Mouse (Mus musculus): ENCODE measurements at regions not wholly inside any gene's neighbourhood (a gene's known extent, or its start where the extent isn't known, plus 50 kb on each side); places are given as distances from the start of the nearest gene placed in this dataset.

DNA sequence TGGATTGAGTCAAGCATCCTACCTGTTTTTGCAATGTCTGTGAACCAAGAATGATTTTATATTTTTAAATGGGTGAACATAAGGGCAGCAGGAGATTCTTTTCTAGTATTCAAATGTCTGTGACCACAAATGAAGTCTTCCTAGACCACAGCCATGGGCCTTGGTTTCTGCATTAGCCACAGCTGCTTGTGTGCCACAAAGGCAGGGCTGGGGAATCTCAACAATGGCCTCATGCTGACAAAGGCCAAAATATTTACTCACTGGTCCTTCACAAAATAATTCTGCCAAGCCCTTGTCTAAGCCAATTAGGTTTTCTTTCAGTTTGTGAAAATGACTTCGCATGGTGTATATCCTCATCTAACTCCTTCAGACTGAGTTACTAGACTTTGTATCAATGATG, 162.7 kb upstream of the Ppargc1a start:
- TF ChIP-seq POLR2A (IDR thresholded peaks at IDR 0.05; ENCODE audit: low read depth, low read length) (no peak), CTCF (conservative IDR thresholded peaks at IDR 0.05; ENCODE audit: insufficient read depth, insufficient read length, low read depth, low read length) (no peak)
